Mouse (Mus musculus) brain, embryonic 18.5 days (tissue): ENCODE data around the gene Slc25a51.

Experiments
- DNase-seq: peaks from one replicate; pipeline ENCODE4 v3.0.0-alpha.2; 2012; ENCODE audit warnings: low read depth, low spot score

Slc25a51 gene

GRCm38 (mm10) chr4:45408427-45409132 is at the start of gene Slc25a51:
Gene Slc25a51, minus strand, starts transcription at chr4:45408766.
- DNase-seq, result peak; percentile 89

- no peak for DNase-seq
Measured at GRCm38 (mm10) chr4:45457543-45457942, 49.0 kb upstream of the Slc25a51 start.

- no peak for DNase-seq
Measured at GRCm38 (mm10) chr4:45455001-45455400, 46.4 kb upstream of the Slc25a51 start.

GRCm38 (mm10) chr4:45453271-45453851 is 44.8 kb upstream of the Slc25a51 start:
- no peak for DNase-seq

GRCm38 (mm10) chr4:45452569-45453111 is 44.1 kb upstream of the Slc25a51 start:
- DNase-seq, result no peak

GRCm38 (mm10) chr4:45449012-45449411 is 40.4 kb upstream of the Slc25a51 start:
- no peak for DNase-seq

- no peak for DNase-seq
Measured at GRCm38 (mm10) chr4:45448481-45448880, 39.9 kb upstream of the Slc25a51 start.

- no peak for DNase-seq
Measured at GRCm38 (mm10) chr4:45447196-45447595, 38.6 kb upstream of the Slc25a51 start.

- DNase-seq, result no peak
Measured at GRCm38 (mm10) chr4:45445235-45445634, 36.7 kb upstream of the Slc25a51 start.

- no peak for DNase-seq
Measured at GRCm38 (mm10) chr4:45444813-45445212, 36.2 kb upstream of the Slc25a51 start.

GRCm38 (mm10) chr4:45443652-45444051 is 35.1 kb upstream of the Slc25a51 start:
- DNase-seq, result no peak

GRCm38 (mm10) chr4:45442237-45442636 is 33.7 kb upstream of the Slc25a51 start:
- no peak for DNase-seq

- no peak for DNase-seq
Measured at GRCm38 (mm10) chr4:45441778-45442177, 33.2 kb upstream of the Slc25a51 start.

- no peak for DNase-seq
Measured at GRCm38 (mm10) chr4:45439281-45439680, 30.7 kb upstream of the Slc25a51 start.

- no peak for DNase-seq
Measured at GRCm38 (mm10) chr4:45437010-45437409, 28.4 kb upstream of the Slc25a51 start.

GRCm38 (mm10) chr4:45436383-45436913 is 27.9 kb upstream of the Slc25a51 start:
- DNase-seq, result no peak

GRCm38 (mm10) chr4:45435899-45436298 is 27.3 kb upstream of the Slc25a51 start:
- no peak for DNase-seq

GRCm38 (mm10) chr4:45434681-45435080 is 26.1 kb upstream of the Slc25a51 start:
- DNase-seq, result no peak

- DNase-seq, result no peak
Measured at GRCm38 (mm10) chr4:45434071-45434470, 25.5 kb upstream of the Slc25a51 start.

GRCm38 (mm10) chr4:45431806-45432205 is 23.2 kb upstream of the Slc25a51 start:
- no peak for DNase-seq

GRCm38 (mm10) chr4:45431316-45431715 is 22.8 kb upstream of the Slc25a51 start:
- DNase-seq, result no peak

GRCm38 (mm10) chr4:45429451-45429850 is 20.9 kb upstream of the Slc25a51 start:
- no peak for DNase-seq
